8 mouse cellular contexts compared by ENCODE assay signal in the genomic region with DNA sequence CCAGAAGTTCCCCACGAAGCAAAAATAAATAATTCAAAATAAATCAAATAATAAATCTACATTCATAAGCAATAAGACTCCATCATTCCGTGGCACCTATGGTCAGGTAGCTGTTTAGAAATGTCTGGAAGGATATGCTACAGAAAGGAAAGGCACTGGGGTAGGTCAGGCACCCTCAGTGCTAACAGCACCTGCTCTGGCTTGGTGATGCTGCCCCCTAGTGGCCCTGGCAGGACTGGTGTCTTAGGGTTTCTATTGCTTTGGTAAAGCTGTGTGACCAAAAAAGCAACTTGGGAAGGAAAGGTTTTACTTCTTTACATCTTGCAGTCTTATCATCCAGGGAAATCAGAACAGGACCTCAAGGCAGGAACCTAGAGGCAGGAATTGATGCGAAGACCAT. TPM values are rescaled to one million over a fixed set of nuclear protein-coding genes. Genes with fewer than 3 reads are reported as not detected.
DNase-seq lines count a peak whose midpoint lies in the region; ATAC-seq and TF ChIP-seq lines count a peak whose summit lies in the region.

No protein-coding gene starts in this region.

- WGBS in neural tube, embryonic 15.5 days, result 24% methylated on average over 3 of the region's 3 CpGs

- H3K27me3 ChIP-seq in neural tube, embryonic 15.5 days (replicated peaks), result no peaks in the 10 kb centered on the region
- H3K27me3 ChIP-seq in myocyte (ENCODE audit: control insufficient read depth, insufficient read depth, insufficient read length), result no peaks in the 10 kb centered on the region

- H3K27ac ChIP-seq in neural tube, embryonic 15.5 days (replicated peaks), result no peak overlapping the region

- no peaks in the 10 kb centered on the region for H3K79me2 ChIP-seq in myocyte (ENCODE audit: control insufficient read depth, insufficient read depth)

- intact Hi-C loops in left cerebral cortex, postnatal 4 days (cut with DNase I), result no loop called here

- H3K9ac ChIP-seq in neural tube, embryonic 15.5 days (replicated peaks), result no peak overlapping the region

- no peak overlapping the region for H3K4me3 ChIP-seq in neural tube, embryonic 15.5 days (replicated peaks)
- H3K4me3 ChIP-seq in myocyte, result no peak overlapping the region

- H3K9me3 ChIP-seq in neural tube, embryonic 15.5 days (replicated peaks), result no peaks in the 10 kb centered on the region

- no peak; the same call in 1 of the 2 replicates for ATAC-seq in neural tube, embryonic 15.5 days (ENCODE audit: low FRiP score)

- no peak for TF ChIP-seq POLR2A in myocyte (IDR thresholded peaks at IDR 0.05; ENCODE audit: insufficient read length, low read depth)

- DNase-seq in neural tube, embryonic 10.5 days (ENCODE audit: extremely low spot score, low spot score), result peak; percentile 85
- peak; percentile 89 for DNase-seq in embryo, embryonic 10 days (ENCODE audit: low spot score)
- peak; percentile 80 to 89 for DNase-seq in gastrocnemius, postnatal 4 days (ENCODE audit: low spot score in 2 of 2)
- DNase-seq in kidney, adult 11 months, result peak; percentile 69
- peak; percentile 91 for DNase-seq in left cerebral cortex, postnatal 4 days
- DNase-seq in spleen, postnatal 4 days (ENCODE audit: low spot score in 2 of 2), result peak; percentile 87 to 96

- H3ac ChIP-seq in myocyte (ENCODE audit: control insufficient read depth, insufficient read length), result no peak overlapping the region

- no peaks in the 10 kb centered on the region for H3K4me1 ChIP-seq in neural tube, embryonic 15.5 days

- no peak overlapping the region for H3K4me2 ChIP-seq in neural tube, embryonic 15.5 days
- H3K4me2 ChIP-seq in myocyte (ENCODE audit: low read depth), result no peak overlapping the region

- H3K36me3 ChIP-seq in neural tube, embryonic 15.5 days, result no peaks in the 10 kb centered on the region
- no peaks in the 10 kb centered on the region for H3K36me3 ChIP-seq in myocyte (ENCODE audit: control insufficient read depth, insufficient read depth)

TF ChIP-seq in myocyte, 11 proteins besides CTCF, POLR2A, EP300 and RAD21:
- TF ChIP-seq REST (IDR thresholded peaks at IDR 0.05; ENCODE audit: insufficient read depth, insufficient read length), result no peak
- TF ChIP-seq SRF (IDR thresholded peaks at IDR 0.05; ENCODE audit: control insufficient read depth, insufficient read length, low read depth), result no peak
- no peak for TF ChIP-seq E2F4 (IDR thresholded peaks at IDR 0.05; ENCODE audit: insufficient read depth)
- TF ChIP-seq MYOD1 (IDR thresholded peaks at IDR 0.05; ENCODE audit: control insufficient read depth in 1 of 3, insufficient read length in 2 of 3, low read depth in 2 of 3), result peak in 2 of 3 experiments; percentile 8 to 47
TF ChIP-seq in myocyte: peak in this region for 1.

RNA-seq across cellular contexts. Expression of a gene that starts 14.6 kb away (rescaled TPM):
- 30.3 and 48.6 TPM in 2 replicates for polyA plus RNA-seq in neural tube, embryonic 15.5 days (2015; fragmentation: Nextera tagmentation; extraction: Ambion mirVana)
- 10 to 100 TPM; 17.1 to 20.6 TPM for total RNA-seq in gastrocnemius, postnatal 4 days (2021)
- 10 to 100 TPM; 18.5 to 19.8 TPM for total RNA-seq in left cerebral cortex, postnatal 4 days (2021)
- 21.5 TPM for polyA plus RNA-seq in myocyte (2012; fragmentation: generic; extraction: Trizol)

RNA-seq across cellular contexts. Expression of a gene that starts 24.2 kb away (rescaled TPM):
- 0.08 and 2.8 TPM in 2 replicates for polyA plus RNA-seq in neural tube, embryonic 15.5 days (2015; fragmentation: Nextera tagmentation; extraction: Ambion mirVana)
- total RNA-seq in gastrocnemius, postnatal 4 days (2021), result under 1 TPM; 0.10 to 0.18 TPM
- total RNA-seq in left cerebral cortex, postnatal 4 days (2021), result not detected
- 0.02 TPM for polyA plus RNA-seq in myocyte (2012; fragmentation: generic; extraction: Trizol)

RNA-seq across cellular contexts. Expression of a gene that starts 35.1 kb away (rescaled TPM):
- polyA plus RNA-seq in neural tube, embryonic 15.5 days (2015; fragmentation: Nextera tagmentation; extraction: Ambion mirVana), result 19.6 and 21.1 TPM in 2 replicates
- total RNA-seq in gastrocnemius, postnatal 4 days (2021), result 1 to 10 TPM in 1 of 2 experiments, under 1 TPM in 1; 0.96 to 1.4 TPM
- 10 to 100 TPM; 15.0 to 15.8 TPM for total RNA-seq in left cerebral cortex, postnatal 4 days (2021)
- polyA plus RNA-seq in myocyte (2012; fragmentation: generic; extraction: Trizol), result 9.6 TPM

RNA-seq across cellular contexts. Expression of a gene that starts 41.3 kb away (rescaled TPM):
- polyA plus RNA-seq in neural tube, embryonic 15.5 days (2015; fragmentation: Nextera tagmentation; extraction: Ambion mirVana), result 4.5 and 5.7 TPM in 2 replicates
- total RNA-seq in gastrocnemius, postnatal 4 days (2021), result 10 to 100 TPM; 26.7 to 32.1 TPM
- total RNA-seq in left cerebral cortex, postnatal 4 days (2021), result 10 to 100 TPM; 28.1 to 28.2 TPM
- polyA plus RNA-seq in myocyte (2012; fragmentation: generic; extraction: Trizol), result 24.4 TPM

Comparison
In these comparisons a context has a peak if more than half of its experiments do, and no peak if none do; other contexts are left out.
1. RNA of a gene that starts 35.1 kb away (total RNA-seq): 15.0 to 15.8 TPM in left cerebral cortex, postnatal 4 days; 0.96 to 1.4 TPM in gastrocnemius, postnatal 4 days; every median in the first group is over 4 times any median in the second.
2. Peak in every context shown above with its lines, with median percentiles within 50 percentile points of each other: DNase-seq.